24 mouse cellular contexts compared by ENCODE assay signal in the genomic region with DNA sequence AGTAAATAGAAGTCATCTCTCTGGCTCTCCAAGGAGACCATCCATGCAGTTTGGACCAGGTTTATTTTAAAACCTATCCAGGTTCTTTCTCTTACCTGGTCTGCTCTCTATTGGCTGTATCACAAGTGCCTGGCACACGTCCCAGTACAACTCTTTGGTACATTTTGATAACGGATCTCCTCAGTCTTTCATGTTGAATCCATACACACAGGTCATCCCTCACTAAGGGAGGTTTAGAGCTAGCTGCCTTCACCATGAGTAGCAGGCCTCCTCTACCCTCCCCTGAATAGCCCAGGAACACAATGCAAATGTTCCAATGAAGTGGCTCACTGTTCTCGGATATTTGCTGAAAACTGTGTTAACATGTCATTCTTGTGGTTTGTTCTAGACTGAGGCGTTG.
DNase-seq lines count a peak whose midpoint lies in the region; ATAC-seq and TF ChIP-seq lines count a peak whose summit lies in the region.
"Had no signal": no experiment of that assay in that cellular context is flagged by ENCODE, and none has a peak within 500 bp of the region (broad histone marks: within the 10 kb centered on the region; RNA-seq: fewer than 3 reads in every experiment).

No protein-coding gene starts in this region.

- TF ChIP-seq POLR2A in liver, adult 2 months (IDR thresholded peaks at IDR 0.05; ENCODE audit: extremely low read depth, insufficient read depth, low read length), result no peak

- H3K4me1 ChIP-seq in liver, adult 2 months (ENCODE audit: control insufficient read depth, insufficient read depth, low read length), result peaks cover 2% of the 10 kb centered on the region
- no peaks in the 10 kb centered on the region for H3K4me1 ChIP-seq in liver, postnatal 0 days (ENCODE audit: insufficient read depth)
- peaks cover 10% of the 10 kb centered on the region; the same call in 1 of the 2 replicates for H3K4me1 ChIP-seq in heart, embryonic 11.5 days (ENCODE audit: control insufficient read depth, insufficient read depth, low read length)
- peaks cover 25% of the 10 kb centered on the region for H3K4me1 ChIP-seq in heart, postnatal 0 days (ENCODE audit: control insufficient read depth, insufficient read depth)
- H3K4me1 ChIP-seq in midbrain, embryonic 16.5 days (ENCODE audit: control insufficient read depth, insufficient read depth, low read length), result no peaks in the 10 kb centered on the region
- H3K4me1 ChIP-seq: embryonic facial prominence, embryonic 13.5 days; forebrain, embryonic 13.5 days; intestine, embryonic 15.5 days; limb, embryonic 10.5 days; midbrain, embryonic 10.5 days; stomach, embryonic 15.5 days had no signal

- ATAC-seq in liver, postnatal 0 days, result no peak
- ATAC-seq in heart, embryonic 11.5 days (replicated peaks; ENCODE audit: insufficient number of reproducible peaks, low FRiP score, low TSS enrichment), result no peak
- peak; percentile 59 for ATAC-seq in heart, postnatal 0 days (ENCODE audit: insufficient read depth, low read depth)
- no peak for ATAC-seq in midbrain, embryonic 16.5 days
- ATAC-seq: forebrain, embryonic 13.5 days; hindbrain, embryonic 16.5 days; intestine, embryonic 15.5 days; lung, postnatal 0 days; Patski had no signal

- no peak overlapping the region for H3K4me3 ChIP-seq in liver, adult 2 months (ENCODE audit: insufficient read depth, low read depth, low read length)
- no peak overlapping the region for H3K4me3 ChIP-seq in liver, postnatal 0 days (ENCODE audit: low read depth, low read length)
- H3K4me3 ChIP-seq in heart, embryonic 11.5 days (ENCODE audit: low read depth, low read length), result no peak overlapping the region
- no peak overlapping the region for H3K4me3 ChIP-seq in heart, postnatal 0 days (ENCODE audit: low read depth, low read length)
- no peak overlapping the region for H3K4me3 ChIP-seq in midbrain, embryonic 16.5 days (ENCODE audit: low read depth, low read length)
- H3K4me3 ChIP-seq: embryonic facial prominence, embryonic 13.5 days; erythroblast, embryonic 14.5 days; forebrain, embryonic 13.5 days; intestine, embryonic 15.5 days; limb, embryonic 10.5 days; midbrain, embryonic 10.5 days; stomach, embryonic 15.5 days had no signal

- TF ChIP-seq EP300 in liver, postnatal 0 days (IDR thresholded peaks at IDR 0.05; ENCODE audit: low read depth), result no peak
- TF ChIP-seq EP300 in heart, postnatal 0 days (IDR thresholded peaks at IDR 0.05; ENCODE audit: low read depth), result no peak

- H3K27ac ChIP-seq in liver, adult 2 months (replicated peaks; ENCODE audit: insufficient read depth, low read depth, low read length), result no peak overlapping the region
- H3K27ac ChIP-seq in liver, postnatal 0 days (ENCODE audit: low read depth), result no peak overlapping the region
- peak overlapping the region; percentile 36; the same call in 1 of the 2 replicates for H3K27ac ChIP-seq in heart, embryonic 11.5 days (ENCODE audit: low read depth, low read length)
- H3K27ac ChIP-seq in heart, postnatal 0 days (ENCODE audit: low read depth), result peak overlapping the region; percentile 86
- H3K27ac ChIP-seq in midbrain, embryonic 16.5 days (ENCODE audit: low read length), result no peak overlapping the region
- H3K27ac ChIP-seq: embryonic facial prominence, embryonic 13.5 days; forebrain, embryonic 13.5 days; intestine, embryonic 15.5 days; limb, embryonic 10.5 days; midbrain, embryonic 10.5 days; stomach, embryonic 15.5 days had no signal

- no peaks in the 10 kb centered on the region for H3K9me3 ChIP-seq in liver, postnatal 0 days (ENCODE audit: low read length)
- no peaks in the 10 kb centered on the region for H3K9me3 ChIP-seq in heart, embryonic 11.5 days (replicated peaks; ENCODE audit: control insufficient read depth, low read length)
- H3K9me3 ChIP-seq in heart, postnatal 0 days (replicated peaks; ENCODE audit: control insufficient read depth, low read length), result peaks cover 4% of the 10 kb centered on the region; the same call in 1 of the 2 replicates
- no peaks in the 10 kb centered on the region for H3K9me3 ChIP-seq in midbrain, embryonic 16.5 days (replicated peaks; ENCODE audit: control insufficient read depth, low read length, poor library complexity, severe bottlenecking)
- H3K9me3 ChIP-seq: embryonic facial prominence, embryonic 13.5 days; forebrain, embryonic 13.5 days; intestine, embryonic 15.5 days; limb, embryonic 10.5 days; midbrain, embryonic 10.5 days; stomach, embryonic 15.5 days had no signal

- no peak overlapping the region for H3K9ac ChIP-seq in liver, adult 2 months (ENCODE audit: low read depth, low read length)
- H3K9ac ChIP-seq in liver, postnatal 0 days (replicated peaks), result no peak overlapping the region
- no peak overlapping the region for H3K9ac ChIP-seq in heart, embryonic 11.5 days (ENCODE audit: low read depth, low read length)
- H3K9ac ChIP-seq in heart, postnatal 0 days (replicated peaks; ENCODE audit: low read depth, low read length), result no peak overlapping the region
- H3K9ac ChIP-seq in midbrain, embryonic 16.5 days (ENCODE audit: low read depth, low read length), result no peak overlapping the region
- H3K9ac ChIP-seq: embryonic facial prominence, embryonic 13.5 days; forebrain, embryonic 13.5 days; intestine, embryonic 15.5 days; stomach, embryonic 15.5 days had no signal

- no peaks in the 10 kb centered on the region for H3K79me2 ChIP-seq in liver, adult 2 months (ENCODE audit: control insufficient read depth, insufficient read depth, low read length)

- no peaks in the 10 kb centered on the region for H3K27me3 ChIP-seq in liver, adult 2 months (ENCODE audit: control insufficient read depth, insufficient read depth, low read length)
- H3K27me3 ChIP-seq in liver, postnatal 0 days (ENCODE audit: insufficient read depth, low read length), result no peaks in the 10 kb centered on the region
- no peaks in the 10 kb centered on the region for H3K27me3 ChIP-seq in heart, embryonic 11.5 days (ENCODE audit: control insufficient read depth, insufficient read depth, low read length)
- H3K27me3 ChIP-seq in heart, postnatal 0 days (ENCODE audit: control insufficient read depth, insufficient read depth, low read length), result no peaks in the 10 kb centered on the region
- no peaks in the 10 kb centered on the region for H3K27me3 ChIP-seq in midbrain, embryonic 16.5 days (ENCODE audit: control insufficient read depth, insufficient read depth, low read depth, low read length)
- H3K27me3 ChIP-seq: embryonic facial prominence, embryonic 13.5 days; forebrain, embryonic 13.5 days; intestine, embryonic 15.5 days; Patski; stomach, embryonic 15.5 days had no signal

- no peak overlapping the region for H3K4me2 ChIP-seq in liver, postnatal 0 days (ENCODE audit: low read depth, low read length)
- H3K4me2 ChIP-seq in heart, embryonic 11.5 days, result no peak overlapping the region
- 0 out of 2 replicates have a peak overlapping the region, but pooled peaks have one; percentile 15 for H3K4me2 ChIP-seq in heart, postnatal 0 days (ENCODE audit: low read depth, low read length)
- no peak overlapping the region for H3K4me2 ChIP-seq in midbrain, embryonic 16.5 days (ENCODE audit: low read length)
- H3K4me2 ChIP-seq: embryonic facial prominence, embryonic 13.5 days; forebrain, embryonic 13.5 days; intestine, embryonic 15.5 days; stomach, embryonic 15.5 days had no signal

- H3K36me3 ChIP-seq in liver, adult 2 months (ENCODE audit: control insufficient read depth, insufficient read depth, low read length), result no peaks in the 10 kb centered on the region
- no peaks in the 10 kb centered on the region for H3K36me3 ChIP-seq in liver, postnatal 0 days (replicated peaks; ENCODE audit: insufficient read depth, low read length)
- H3K36me3 ChIP-seq in heart, embryonic 11.5 days (ENCODE audit: control insufficient read depth, insufficient read depth, low read length), result no peaks in the 10 kb centered on the region
- H3K36me3 ChIP-seq in heart, postnatal 0 days (replicated peaks; ENCODE audit: control insufficient read depth, insufficient read depth, low read length), result no peaks in the 10 kb centered on the region
- no peaks in the 10 kb centered on the region for H3K36me3 ChIP-seq in midbrain, embryonic 16.5 days (ENCODE audit: control insufficient read depth, insufficient read depth, low read length)
- H3K36me3 ChIP-seq: embryonic facial prominence, embryonic 13.5 days; intestine, embryonic 15.5 days; limb, embryonic 10.5 days; midbrain, embryonic 10.5 days; stomach, embryonic 15.5 days had no signal

- DNase-seq in liver, adult 2 months (ENCODE audit: extremely low read depth, low read depth, low spot score), result peak; percentile 33
- DNase-seq in liver, postnatal 0 days, result no peak
- peak; percentile 16 for DNase-seq in heart, postnatal 0 days (ENCODE audit: low spot score)
- no peak for DNase-seq in layer of hippocampus, postnatal 14 days (ENCODE audit: low spot score in 2 of 2)
- no peak for DNase-seq in layer of hippocampus, adult 18-20 months (ENCODE audit: low spot score in 2 of 2)
- DNase-seq: adrenal gland, postnatal 36 days; cerebellum, adult 9-10 months; gastrocnemius, postnatal 10 days; kidney, postnatal 25 days; layer of hippocampus, adult 9-11 months; liver; thymus, postnatal 25 days had no signal

- TF ChIP-seq CTCF in liver, adult 2 months (IDR thresholded peaks at IDR 0.05; ENCODE audit: low read depth, low read length), result no peak
- TF ChIP-seq CTCF in liver, postnatal 0 days (IDR thresholded peaks at IDR 0.05; ENCODE audit: low read depth), result no peak
- no peak for TF ChIP-seq CTCF in heart, postnatal 0 days (IDR thresholded peaks at IDR 0.05; ENCODE audit: low read depth)

- 62% methylated on average over 4 of the region's 4 CpGs for WGBS in liver, adult 2 months
- WGBS in liver, postnatal 0 days (ENCODE audit: insufficient replicate concordance), result 64% methylated on average over 4 of the region's 4 CpGs
- 67% methylated on average over 4 of the region's 4 CpGs for WGBS in heart, embryonic 11.5 days (ENCODE audit: insufficient replicate concordance)
- 39% methylated on average over 4 of the region's 4 CpGs for WGBS in heart, postnatal 0 days
- 85% methylated on average over 4 of the region's 4 CpGs for WGBS in midbrain, embryonic 16.5 days

Comparison
In these comparisons a context has a peak if more than half of its experiments do, and no peak if none do; other contexts are left out.
1. DNase-seq: peak in liver, adult 2 months (single experiment) and heart, postnatal 0 days (single experiment); none in liver, postnatal 0 days (single experiment), layer of hippocampus, postnatal 14 days (0 of 2) and layer of hippocampus, adult 18-20 months (0 of 2).
2. H3K27ac ChIP-seq: peak in heart, embryonic 11.5 days (single experiment) and heart, postnatal 0 days (single experiment); none in liver, adult 2 months (single experiment), liver, postnatal 0 days (single experiment) and midbrain, embryonic 16.5 days (single experiment).